Mouse (Mus musculus) granulocyte monocyte progenitor cell, adult 5-6 weeks (primary cell): ENCODE results near the gene Fam131b. TPM values are rescaled to one million over a fixed set of nuclear protein-coding genes. Genes with fewer than 3 reads are reported as not detected.

Source experiments
- total RNA-seq, 2 experiments: library from RNA; stranded (forward) in 1 of 2; stranded (reverse) in 1 of 2; fragments of 200-712, 200-1000 nt in 1 of 2; fragments of >200 nt in 1 of 2; fragmentation: Nextera tagmentation in 1 of 2; gene quantifications; 2 replicates each; pipeline ENCODE4 v1.2.3; 2014 to 2017

Fam131b gene
- total RNA-seq, 2 experiments from 2014 or later = not detected

Other genes with a start within 250 kb of the Fam131b start
- not detected in 2 replicates for gene Tas2r139, start 183.7 kb downstream of the Fam131b start, total RNA-seq (2014; fragmentation: Nextera tagmentation)
- not detected in 2 replicates for gene Tas2r139, start 183.7 kb downstream of the Fam131b start, total RNA-seq (2017)
- not detected in 2 replicates for gene Tas2r144, start 109.3 kb downstream of the Fam131b start, total RNA-seq (2014; fragmentation: Nextera tagmentation)
- not detected in 2 replicates for gene Tas2r144, start 109.3 kb downstream of the Fam131b start, total RNA-seq (2017)
- gene Gstk1, start 78.7 kb downstream of the Fam131b start, total RNA-seq (2014; fragmentation: Nextera tagmentation) = 10.5 and 16.7 TPM in 2 replicates
- gene Gstk1, start 78.7 kb downstream of the Fam131b start, total RNA-seq (2017) = 4.9 and 6.4 TPM in 2 replicates
- gene Tmem139, start 62.7 kb downstream of the Fam131b start, total RNA-seq (2014; fragmentation: Nextera tagmentation) = not detected in 2 replicates
- not detected in 2 replicates for gene Tmem139, start 62.7 kb downstream of the Fam131b start, total RNA-seq (2017)
- gene Casp2, start 59.7 kb downstream of the Fam131b start, total RNA-seq (2014; fragmentation: Nextera tagmentation) = 74.3 and 81.1 TPM in 2 replicates
- gene Casp2, start 59.7 kb downstream of the Fam131b start, total RNA-seq (2017) = 48.6 and 58.7 TPM in 2 replicates
- not detected in 2 replicates for gene Clcn1, start 38.0 kb downstream of the Fam131b start, total RNA-seq (2014; fragmentation: Nextera tagmentation)
- 1.9 TPM in 1 of 2 replicates, not detected in the other for gene Clcn1, start 38.0 kb downstream of the Fam131b start, total RNA-seq (2017)
- gene Zyx, start 25.0 kb upstream of the Fam131b start, total RNA-seq (2014; fragmentation: Nextera tagmentation) = 116 and 131 TPM in 2 replicates
- 17.6 and 17.8 TPM in 2 replicates for gene Zyx, start 25.0 kb upstream of the Fam131b start, total RNA-seq (2017)
- 0.56 and 0.86 TPM in 2 replicates for gene Epha1, start 48.6 kb upstream of the Fam131b start, total RNA-seq (2014; fragmentation: Nextera tagmentation)
- gene Epha1, start 48.6 kb upstream of the Fam131b start, total RNA-seq (2017) = 0.04 TPM in 1 of 2 replicates, not detected in the other
- 1.6 TPM in 1 of 2 replicates, not detected in the other for gene Tas2r143, start 75.6 kb upstream of the Fam131b start, total RNA-seq (2014; fragmentation: Nextera tagmentation)
- gene Tas2r143, start 75.6 kb upstream of the Fam131b start, total RNA-seq (2017) = not detected in 2 replicates
- not detected in 2 replicates for gene Tas2r135, start 80.8 kb upstream of the Fam131b start, total RNA-seq (2014; fragmentation: Nextera tagmentation)
- not detected in 2 replicates for gene Tas2r135, start 80.8 kb upstream of the Fam131b start, total RNA-seq (2017)
- not detected in 2 replicates for gene Tas2r126, start 109.9 kb upstream of the Fam131b start, total RNA-seq (2014; fragmentation: Nextera tagmentation)
- gene Tas2r126, start 109.9 kb upstream of the Fam131b start, total RNA-seq (2017) = not detected in 2 replicates
- not detected in 2 replicates for gene Olfr458, start 140.6 kb upstream of the Fam131b start, total RNA-seq (2014; fragmentation: Nextera tagmentation)
- not detected in 2 replicates for gene Olfr458, start 140.6 kb upstream of the Fam131b start, total RNA-seq (2017)
- gene Olfr457, start 151.7 kb upstream of the Fam131b start, total RNA-seq (2014; fragmentation: Nextera tagmentation) = not detected in 2 replicates
- not detected in 2 replicates for gene Olfr457, start 151.7 kb upstream of the Fam131b start, total RNA-seq (2017)
- not detected in 2 replicates for gene Olfr456, start 162.6 kb upstream of the Fam131b start, total RNA-seq (2014; fragmentation: Nextera tagmentation)
- gene Olfr456, start 162.6 kb upstream of the Fam131b start, total RNA-seq (2017) = not detected in 2 replicates
- gene Olfr455, start 222.9 kb upstream of the Fam131b start, total RNA-seq (2014; fragmentation: Nextera tagmentation) = not detected in 2 replicates
- gene Olfr455, start 222.9 kb upstream of the Fam131b start, total RNA-seq (2017) = not detected in 2 replicates